Mouse (Mus musculus) stomach, postnatal 0 days (tissue): ENCODE results near the gene Dock7.

ENCODE experiments used
- CTCF ChIP-seq: IDR thresholded peaks from 2 replicates; pipeline ENCODE4 v1.5.1; 2016; ENCODE audit warnings: antibody characterized with exemption, low read depth, mild to moderate bottlenecking, moderate library complexity
- EP300 ChIP-seq: optimal IDR thresholded peaks from 2 replicates; pipeline ENCODE3; 2016; ENCODE audit warnings: antibody characterized with exemption

DNA sequence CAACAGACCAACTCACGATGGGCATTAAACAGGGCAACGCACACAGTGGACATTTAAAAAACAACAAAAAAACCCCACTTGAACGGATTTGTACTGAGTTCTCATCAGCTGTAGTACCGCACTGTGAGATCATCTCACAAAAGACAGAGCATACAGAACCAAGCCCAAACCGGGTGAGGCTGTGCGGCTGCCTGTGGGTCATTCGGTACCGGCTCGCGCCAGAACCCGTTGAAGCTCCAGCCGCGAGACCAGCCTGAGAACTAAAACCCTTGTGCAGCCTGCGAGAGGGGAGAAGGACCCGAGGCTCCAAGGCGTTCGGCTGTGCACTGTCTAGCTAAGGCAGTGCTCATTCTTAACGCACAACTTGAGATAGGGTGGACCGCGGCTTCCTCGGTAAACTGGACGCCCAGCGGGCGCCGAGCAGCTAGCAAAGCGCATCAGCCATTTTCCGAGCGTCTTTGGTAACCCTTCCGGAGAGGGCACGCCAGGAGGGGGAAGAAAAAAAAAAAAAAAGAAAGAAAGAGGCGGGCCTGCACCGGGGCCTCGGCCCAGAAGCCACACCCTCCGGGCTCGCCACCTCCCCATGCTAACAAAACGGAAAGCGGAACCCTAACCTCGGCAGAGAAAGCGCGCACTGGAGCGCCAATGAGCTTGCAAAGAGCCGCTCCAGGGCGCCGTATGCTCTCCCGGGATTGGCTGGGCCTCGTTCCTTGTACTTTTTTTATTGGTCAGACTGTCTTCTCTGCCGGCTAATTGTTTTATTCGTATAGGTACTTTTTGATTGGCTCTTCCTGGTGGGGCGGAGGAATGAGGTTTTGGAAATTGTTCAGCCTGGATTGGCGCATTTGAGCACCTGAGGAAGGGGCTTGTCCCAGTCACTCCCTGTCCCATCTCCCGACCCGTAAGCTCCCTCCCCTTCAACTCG, 197.8 kb downstream of the Dock7 start:
- TF ChIP-seq CTCF (no peak), EP300 (peak; percentile 90)
